Mouse (Mus musculus) ES-E14 (cell line): ENCODE results near the gene 4933424G06Rik.

Experiments
- CHD2 ChIP-seq: IDR thresholded peaks from 2 replicates; pipeline ENCODE4 v1.6.1; 2014; ENCODE audit warnings: mild to moderate bottlenecking, low read depth, low read length, inconsistent platforms
- HCFC1 ChIP-seq: IDR thresholded peaks from 2 replicates; pipeline ENCODE4 v1.6.1; 2012; ENCODE audit warnings: low read length, inconsistent platforms, borderline replicate concordance; ENCODE audit not compliant: insufficient read depth
- MAFK ChIP-seq: IDR thresholded peaks from 2 replicates; pipeline ENCODE4 v1.6.1; 2014; ENCODE audit warnings: mild to moderate bottlenecking, low read depth, low read length, inconsistent platforms; ENCODE audit not compliant: insufficient read depth
- ZC3H11A ChIP-seq: IDR thresholded peaks from 2 replicates; pipeline ENCODE4 v1.6.1; 2012; ENCODE audit warnings: low read depth, mild to moderate bottlenecking, inconsistent platforms, low read length, borderline replicate concordance
- ZNF384 ChIP-seq: IDR thresholded peaks from 2 replicates; pipeline ENCODE4 v1.6.1; 2012; ENCODE audit warnings: low read depth, low read length, inconsistent platforms

- no peak for TF ChIP-seq ZNF384
- TF ChIP-seq MAFK: no peak
- TF ChIP-seq HCFC1: no peak
- no peak for TF ChIP-seq ZC3H11A
- no peak for TF ChIP-seq CHD2
These were observed 15.1 kb upstream of the 4933424G06Rik start for GRCm38 (mm10) chr1:36694871-36695270.
